Mouse (Mus musculus) right cerebral cortex, postnatal 36 days (tissue): ENCODE results near the gene Pygo2.

Source experiments
- DNase-seq, 2 experiments: peaks; one replicate each; pipeline ENCODE4 v3.0.0; 2022; ENCODE audit warnings: low spot score in 2 of 2, mixed read lengths in 1 of 2

Pygo2 gene

GRCm38 (mm10) chr3:89430171-89431159 is at the start of gene Pygo2:
Gene Pygo2 (plus strand): TSS chr3:89430214.
- peak; percentile 96 to 97 for DNase-seq

- DNase-seq: no peak
Observed at GRCm38 (mm10) chr3:89380291-89380690, 49.7 kb upstream of the Pygo2 start.

DNA sequence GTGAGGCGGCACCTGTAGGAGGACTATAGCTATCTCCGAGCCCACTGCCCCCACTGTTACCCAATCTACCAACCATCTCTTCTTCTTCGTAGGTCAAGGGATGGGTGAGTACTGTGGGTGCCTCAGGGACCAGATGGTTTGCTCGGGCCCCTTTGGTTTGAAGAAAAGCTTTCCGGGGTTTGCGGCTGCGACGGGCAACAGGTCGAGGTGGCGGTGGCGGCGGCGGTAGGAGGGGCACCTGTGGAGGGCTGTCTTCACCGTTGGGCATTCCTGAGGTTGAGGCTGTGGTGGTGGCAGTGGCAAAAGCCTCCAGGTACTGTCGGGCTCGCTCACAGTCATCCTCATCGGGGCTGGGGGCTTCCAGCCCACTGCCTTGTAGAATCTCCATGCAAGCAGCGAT is 49.3 kb upstream of the Pygo2 start:
- no peak for DNase-seq

DNA sequence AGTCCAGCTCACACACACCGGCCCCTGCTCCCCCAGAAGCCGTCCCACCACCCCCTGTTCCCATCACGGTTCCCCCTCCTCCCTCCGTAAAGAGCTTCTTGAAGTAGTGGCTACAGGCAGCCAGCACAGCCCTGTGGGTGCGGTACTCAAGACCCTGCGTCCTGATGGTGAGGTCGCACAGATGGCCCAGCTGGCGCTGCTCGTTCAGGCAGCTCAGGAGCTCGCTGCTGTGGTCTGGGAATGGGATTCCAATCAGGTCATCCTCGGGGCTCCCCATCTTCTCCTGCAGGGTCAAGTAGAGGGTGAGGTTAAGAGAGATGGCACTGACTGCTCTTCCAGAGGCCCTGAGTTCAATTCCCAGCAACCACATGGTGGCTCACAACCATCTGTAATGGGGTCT is 48.8 kb upstream of the Pygo2 start:
- no peak for DNase-seq

DNA sequence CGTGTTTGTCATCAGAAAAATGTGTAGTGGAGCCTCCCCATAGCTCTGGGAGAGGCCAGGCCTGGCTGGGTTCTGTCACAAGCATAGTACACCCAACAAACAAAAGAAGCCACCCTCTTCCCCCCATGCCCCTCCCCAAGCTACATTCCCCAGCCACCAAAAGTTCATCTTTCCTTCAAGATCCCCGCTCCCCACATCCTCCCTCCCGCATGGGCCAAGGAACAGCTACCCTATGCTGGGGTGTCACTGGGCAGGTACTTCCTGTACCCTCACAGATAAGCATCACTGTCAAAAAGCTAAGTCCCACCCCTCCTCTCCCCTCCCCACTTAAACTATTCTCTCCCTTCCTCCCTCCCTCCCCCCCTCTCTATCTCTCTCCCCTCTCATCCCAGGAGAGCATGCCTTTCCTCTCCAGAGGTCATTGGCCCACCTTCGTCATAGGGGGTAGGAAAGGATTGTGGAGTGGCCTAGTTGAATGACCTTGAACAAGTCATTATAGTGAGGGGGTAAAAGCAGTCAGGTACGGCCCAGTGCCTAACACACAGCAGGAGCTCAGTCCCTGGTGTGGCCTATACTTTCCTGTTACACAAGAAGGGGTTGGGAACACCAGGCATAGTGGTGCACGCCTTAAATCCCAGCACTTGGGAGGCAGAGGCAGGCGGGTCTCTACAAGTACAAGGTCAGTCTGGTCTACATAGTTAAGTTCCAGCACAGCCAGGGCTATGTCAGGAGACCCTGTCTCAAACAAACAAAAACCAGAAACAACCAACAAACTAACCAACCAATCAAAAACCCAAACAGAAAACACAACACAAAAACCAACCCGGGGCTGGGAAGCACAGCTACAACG is 47.8 kb upstream of the Pygo2 start:
- no peak for DNase-seq

GRCm38 (mm10) chr3:89382950-89383349 is 47.1 kb upstream of the Pygo2 start:
- no peak for DNase-seq

GRCm38 (mm10) chr3:89383651-89384255 is 46.3 kb upstream of the Pygo2 start:
- DNase-seq: no peak

DNA sequence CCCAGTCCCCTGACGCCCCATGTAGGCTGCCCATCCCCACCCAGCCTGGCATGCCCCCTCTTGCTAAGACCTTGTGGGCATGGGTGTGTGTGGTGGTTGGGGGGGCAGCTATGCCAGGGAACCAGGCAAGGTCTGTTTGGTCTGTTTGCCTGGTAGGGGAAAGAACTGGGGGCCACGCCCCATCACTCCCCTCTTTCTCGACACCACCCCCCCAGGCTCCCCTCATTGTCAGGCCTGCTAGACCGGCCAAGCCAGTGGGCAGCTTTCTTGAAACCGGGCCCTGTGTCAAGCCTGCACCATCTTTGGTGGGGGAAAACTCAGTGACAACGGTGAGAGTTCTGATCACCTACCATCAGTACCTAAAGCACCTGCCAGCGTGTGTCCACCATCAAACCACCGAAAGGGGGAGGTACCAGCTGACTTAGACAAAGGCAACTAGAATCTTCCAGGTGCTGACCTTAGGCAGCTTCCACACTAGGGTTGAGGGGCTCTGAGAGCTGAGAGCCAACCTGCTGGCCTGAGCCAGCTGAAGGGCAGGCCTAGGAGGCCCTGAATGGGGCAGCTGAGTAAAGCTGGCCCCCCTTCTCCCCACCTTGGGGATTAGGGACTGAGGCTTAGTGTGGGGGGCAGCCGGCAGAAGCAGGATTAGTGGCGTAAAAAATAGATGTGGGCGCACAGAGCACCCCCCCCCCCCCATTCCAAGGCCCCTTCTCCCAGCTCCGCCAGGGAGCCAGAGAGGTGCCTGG is 45.5 kb upstream of the Pygo2 start:
- no peak for DNase-seq

- DNase-seq: no peak
Observed at GRCm38 (mm10) chr3:89385451-89385850, 44.6 kb upstream of the Pygo2 start.

- no peak for DNase-seq
Observed at GRCm38 (mm10) chr3:89386438-89387420, 43.3 kb upstream of the Pygo2 start.

DNA sequence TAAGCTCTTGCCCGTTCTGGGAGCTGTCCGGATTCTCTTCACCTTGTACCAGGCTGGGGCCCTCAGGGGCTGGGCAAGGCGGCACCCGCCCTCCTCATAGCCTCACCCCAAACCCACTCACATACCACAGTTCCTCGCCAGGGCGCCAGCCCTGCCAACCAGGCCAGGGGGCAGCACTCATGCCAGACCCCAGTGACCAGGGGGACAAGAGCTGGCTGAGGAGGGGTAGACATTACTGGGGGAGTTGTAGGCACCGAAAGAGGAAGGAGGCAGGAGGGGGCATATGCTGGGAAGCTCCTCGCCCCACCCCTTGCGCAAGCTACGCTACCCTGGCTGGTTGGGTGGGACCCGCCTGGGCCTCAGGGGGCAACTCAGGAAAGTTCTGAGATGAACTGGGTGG is 42.4 kb upstream of the Pygo2 start:
- DNase-seq: no peak

DNA sequence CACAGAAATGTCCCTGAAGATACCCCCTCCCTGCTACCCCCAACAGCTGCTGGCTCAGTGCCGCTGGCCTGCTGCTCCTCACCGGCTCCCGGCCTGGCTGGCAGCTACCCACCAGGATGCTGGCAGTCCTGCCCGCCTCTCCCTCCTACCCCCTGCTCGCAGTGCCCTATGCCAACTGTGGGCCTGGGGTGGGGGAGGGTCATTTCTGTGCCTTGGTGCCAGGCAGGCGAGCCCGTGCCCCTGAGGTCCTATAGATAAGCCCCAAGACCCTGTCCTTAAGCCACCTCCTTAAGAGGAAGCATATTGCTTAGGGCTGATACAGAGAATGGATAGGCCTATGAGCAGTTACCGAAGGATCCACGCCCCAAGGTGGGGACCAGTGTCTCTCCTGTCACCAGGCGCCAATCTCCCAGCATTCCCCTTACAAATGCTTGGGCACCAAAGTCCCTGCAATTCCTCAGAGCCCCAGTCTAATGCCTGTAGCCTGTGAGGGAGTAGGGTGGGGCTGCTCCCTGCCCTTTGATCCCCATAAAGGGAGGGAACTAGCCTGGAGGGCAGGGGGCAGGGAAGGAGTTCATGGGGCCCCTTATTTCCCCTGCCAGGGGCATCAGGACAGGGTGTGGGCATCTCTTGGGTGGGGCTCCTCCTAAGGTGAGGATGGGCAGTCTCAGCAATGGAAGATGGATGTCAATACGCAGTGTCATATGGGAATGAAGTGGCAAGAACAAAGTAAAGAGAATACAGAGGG is 41.7 kb upstream of the Pygo2 start:
- no peak for DNase-seq

DNA sequence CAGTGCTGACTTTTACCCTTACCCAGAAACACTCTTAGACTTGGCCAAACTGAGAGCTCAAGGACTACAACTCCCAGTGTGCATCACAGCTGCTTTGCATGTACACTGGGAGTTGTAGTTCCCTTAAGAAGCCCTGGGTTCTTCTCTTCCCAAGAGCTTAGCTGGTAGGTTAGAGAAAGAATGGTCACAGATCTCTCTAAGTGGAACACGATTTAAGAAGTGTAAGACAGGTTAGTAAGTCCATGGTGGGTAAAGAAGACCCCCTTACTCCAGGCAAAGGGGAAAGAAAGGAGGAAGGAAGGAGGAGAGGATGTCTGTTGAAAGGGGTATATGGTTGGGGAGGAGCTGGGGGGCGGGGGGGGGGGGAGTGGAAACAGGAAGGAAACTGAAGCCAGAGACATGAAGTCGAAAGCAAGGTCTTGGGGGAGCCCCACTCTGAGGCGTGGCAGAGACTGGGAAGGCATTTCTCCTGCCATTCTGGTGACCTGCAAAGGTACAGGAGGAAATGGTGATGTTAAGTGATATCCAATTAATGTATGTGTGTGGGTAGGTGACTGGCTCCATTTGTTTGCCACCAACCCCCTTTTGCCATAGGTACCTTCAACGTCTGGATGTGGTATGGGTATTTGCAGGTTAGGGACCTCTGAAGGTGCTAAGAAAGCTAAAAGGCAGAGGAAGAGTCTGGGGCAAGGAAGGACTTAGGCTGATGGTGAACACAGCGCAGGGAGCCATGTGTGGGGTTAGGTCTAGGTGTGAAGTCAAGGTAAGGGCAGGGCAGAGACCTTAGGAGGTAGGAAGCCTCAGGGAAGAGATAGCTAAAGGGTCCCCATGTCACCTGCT is 40.9 kb upstream of the Pygo2 start:
- DNase-seq: no peak

DNA sequence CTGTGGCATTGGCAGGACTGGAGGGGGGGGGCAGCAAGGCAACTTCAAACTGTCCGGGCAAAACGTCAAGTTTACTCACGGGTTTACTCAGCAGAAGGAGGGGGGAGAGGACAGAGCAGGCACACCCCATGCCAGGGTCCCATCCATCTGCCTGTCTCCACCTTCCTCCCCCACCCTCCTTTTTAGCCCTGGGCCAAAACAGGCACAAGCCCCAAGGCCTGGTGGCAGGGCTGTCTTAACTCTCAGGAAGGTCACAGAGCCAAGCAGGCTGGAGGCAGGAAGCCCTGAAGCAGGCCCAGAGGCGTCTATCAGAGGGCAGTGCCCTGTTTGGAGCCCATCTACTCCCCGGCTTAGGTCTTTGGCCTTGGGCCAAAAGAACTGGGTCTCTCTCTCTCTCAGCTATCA is 39.9 kb upstream of the Pygo2 start:
- DNase-seq: no peak

- no peak for DNase-seq
Observed at GRCm38 (mm10) chr3:89390699-89391662, 39.0 kb upstream of the Pygo2 start.

DNA sequence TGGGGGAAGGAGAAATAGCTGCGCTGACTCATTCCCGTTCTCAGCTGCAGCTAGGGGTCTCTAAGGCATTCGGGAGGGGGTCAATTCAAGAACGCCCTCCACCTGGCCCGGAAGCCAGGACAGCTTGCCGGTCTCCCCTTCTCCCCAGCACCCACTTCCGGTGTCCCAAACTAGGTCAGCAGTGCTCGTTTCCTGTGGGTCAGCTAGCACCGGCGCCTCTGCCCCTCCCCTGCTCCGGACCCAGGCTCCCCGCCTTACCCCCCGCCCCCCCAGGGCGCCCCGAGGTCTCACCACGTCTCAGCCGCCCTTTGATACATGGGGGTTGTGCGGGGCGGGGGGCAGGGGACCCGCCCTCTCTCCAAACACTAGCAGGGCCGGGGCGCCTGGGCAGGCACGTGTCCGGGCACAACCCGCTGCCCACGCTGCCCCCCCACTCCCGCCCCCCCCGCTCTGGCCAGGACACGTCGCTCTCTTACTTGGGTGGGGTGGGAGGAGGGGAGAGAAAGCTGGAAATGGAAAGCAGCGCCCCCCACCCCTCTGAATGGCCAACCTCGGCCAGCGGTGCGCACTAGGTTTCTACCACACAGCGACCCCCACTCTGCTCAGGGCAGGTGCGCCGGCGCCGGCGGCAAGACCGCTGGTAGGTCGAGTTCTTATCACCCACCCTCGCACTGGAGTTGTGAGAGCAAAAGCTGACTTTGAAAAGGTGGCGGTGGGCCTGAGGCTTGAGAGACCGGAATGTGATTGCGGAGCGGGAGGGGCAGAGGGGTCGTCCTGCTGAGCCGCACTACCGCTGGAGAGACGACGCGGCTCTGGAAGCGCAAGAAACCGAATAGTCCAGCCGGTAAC is 38.1 kb upstream of the Pygo2 start:
- no peak for DNase-seq
